Mouse (Mus musculus): ENCODE results near the gene 4930524N10Rik. TPM values are rescaled to one million over a fixed set of nuclear protein-coding genes. Genes with fewer than 3 reads are reported as not detected.

4930524N10Rik gene
- polyA plus RNA-seq (2017; shearing (Covaris generic)) = not detected

GRCm38 (mm10) chrX:154343292-154343691 is at the start of gene 4930524N10Rik:
4930524N10Rik (minus strand) TSS chrX:154343392.

Other genes starting within 250 kb of the 4930524N10Rik start
- not detected for gene Gm15140, start 222.7 kb downstream of the 4930524N10Rik start, polyA plus RNA-seq (2017; shearing (Covaris generic))
- not detected for gene Samt4, start 138.6 kb upstream of the 4930524N10Rik start, polyA plus RNA-seq (2017; shearing (Covaris generic))
- gene Samt2, start 236.0 kb upstream of the 4930524N10Rik start, polyA plus RNA-seq (2017; shearing (Covaris generic)) = not detected